Mouse (Mus musculus): ENCODE data around the gene Surf2. TPM values are rescaled to one million over a fixed set of nuclear protein-coding genes. Genes with fewer than 3 reads are reported as not detected.
"Not testable (repeated sequence)": the region's sequence is repeated elsewhere in the genome, so short reads cannot be mapped to it uniquely, and the experiment has no call there.

The Surf2 gene
- 10 to 100 TPM; 34.8 to 35.1 TPM for total RNA-seq (2021)

DNA sequence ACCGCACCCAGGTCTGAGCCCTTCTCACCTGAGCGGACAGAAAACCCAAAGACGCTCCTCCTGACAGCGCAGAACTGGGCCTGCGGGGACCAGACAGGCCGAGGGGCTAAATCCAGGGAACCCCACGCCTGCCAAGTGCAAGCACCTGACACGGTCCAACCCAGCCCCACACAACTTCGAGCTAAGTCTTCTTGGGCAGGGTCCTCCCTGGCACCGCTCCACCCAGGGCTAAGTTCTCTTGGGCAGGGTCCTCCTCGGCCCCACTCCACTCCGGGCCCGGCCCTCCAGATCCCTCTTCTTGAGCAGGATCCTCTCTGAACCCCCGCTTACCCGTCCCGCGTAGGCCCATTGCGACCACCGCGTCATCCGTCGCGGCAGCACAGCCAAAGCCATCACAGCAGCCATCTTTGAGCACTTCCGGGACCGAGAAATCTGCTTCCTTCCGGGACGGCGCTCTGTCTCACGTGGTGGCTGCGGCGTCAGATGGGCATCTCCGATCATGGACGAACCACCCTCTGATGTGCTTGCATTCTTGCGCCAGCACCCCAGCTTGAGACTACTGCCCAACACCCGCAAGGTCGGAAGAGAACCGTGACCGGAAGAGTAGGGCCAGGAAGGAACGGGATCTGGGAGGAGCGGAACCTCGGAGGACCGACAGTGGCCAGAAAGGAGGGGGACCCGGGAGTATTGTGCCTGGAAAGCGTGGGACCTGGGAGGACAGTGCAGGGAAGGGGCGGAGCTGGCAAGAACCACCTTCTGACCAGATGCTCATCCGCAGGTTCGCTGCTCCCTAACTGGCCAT lies at the start of gene Surf2, which contains the start of gene Surf1:
TSS of gene Surf2 (plus strand) at position 441 of the 802 bp plus-strand sequence.
TSS of gene Surf1 (minus strand) at position 604 of the 802 bp plus-strand sequence.
- intact Hi-C loops (cut with DNase I) = no loop called here
- DNase-seq = peak; percentile 82

DNA sequence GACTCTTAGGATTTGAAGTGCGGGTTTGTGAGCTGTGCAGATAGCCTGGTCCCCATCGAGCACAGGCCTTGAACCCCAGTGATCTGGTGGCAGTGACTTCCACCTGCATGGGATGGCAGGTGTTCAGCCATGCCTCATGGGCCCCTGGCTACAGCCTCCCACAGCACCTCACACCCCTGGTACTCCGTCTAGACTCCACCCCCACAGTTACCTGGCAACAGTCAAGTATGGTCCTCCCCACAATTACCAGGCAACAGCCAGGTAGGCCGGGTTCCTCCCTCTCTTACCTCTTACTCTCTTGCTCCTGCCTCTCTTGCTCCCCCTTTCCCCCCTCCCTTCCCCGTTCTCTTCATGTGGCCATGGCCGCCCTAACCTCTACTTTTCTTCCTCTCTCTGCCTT lies 45.5 kb upstream of the Surf2 start:
- intact Hi-C loops (cut with DNase I) = no loop called here

DNA sequence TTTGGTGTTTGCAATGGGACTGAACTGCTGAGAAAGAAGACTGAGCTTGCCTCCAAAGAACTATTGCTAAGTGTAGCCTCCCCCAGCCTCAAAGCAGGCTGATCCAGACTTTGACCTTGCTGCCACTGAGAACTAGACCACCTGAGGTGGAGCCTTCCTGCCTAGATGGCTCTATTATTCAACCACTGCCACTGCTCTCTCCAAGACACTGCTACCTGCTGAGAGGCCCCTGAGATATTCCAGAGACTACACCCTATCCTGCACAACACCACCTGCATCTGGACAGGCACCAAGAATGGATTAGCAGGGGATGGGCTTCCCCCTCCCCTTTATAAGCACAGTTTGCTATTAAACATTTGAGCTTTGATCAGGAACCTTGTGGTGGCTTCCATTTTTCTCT lies 37.6 kb upstream of the Surf2 start:
- intact Hi-C loops (cut with DNase I) = no loop called here

More for the DNA sequence above, 45.5 kb upstream of the Surf2 start:
- no peak for DNase-seq

DNA sequence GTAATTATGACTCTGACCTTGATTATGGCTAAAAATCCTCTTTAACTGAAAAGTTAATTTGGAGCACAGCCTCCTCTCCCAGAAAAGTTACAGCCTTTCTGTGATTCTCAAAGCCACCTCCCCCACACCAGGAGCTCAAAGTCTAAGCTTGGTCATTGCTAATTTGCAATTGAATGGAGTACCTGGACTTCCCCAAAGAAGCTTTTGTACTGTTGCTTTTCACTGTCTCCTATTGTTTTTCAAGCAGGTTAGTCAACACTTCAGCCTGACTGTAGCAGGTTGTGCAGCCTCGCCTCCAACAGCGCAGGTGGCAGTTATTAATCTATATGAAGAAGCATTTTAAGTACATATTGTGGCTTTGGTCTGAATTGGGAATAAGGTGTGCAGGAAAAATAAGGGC lies 30.6 kb upstream of the Surf2 start:
- intact Hi-C loops (cut with DNase I); DNase-seq: not testable (repeated sequence)

More for the DNA sequence above, 37.6 kb upstream of the Surf2 start:
- DNase-seq = no peak

DNA sequence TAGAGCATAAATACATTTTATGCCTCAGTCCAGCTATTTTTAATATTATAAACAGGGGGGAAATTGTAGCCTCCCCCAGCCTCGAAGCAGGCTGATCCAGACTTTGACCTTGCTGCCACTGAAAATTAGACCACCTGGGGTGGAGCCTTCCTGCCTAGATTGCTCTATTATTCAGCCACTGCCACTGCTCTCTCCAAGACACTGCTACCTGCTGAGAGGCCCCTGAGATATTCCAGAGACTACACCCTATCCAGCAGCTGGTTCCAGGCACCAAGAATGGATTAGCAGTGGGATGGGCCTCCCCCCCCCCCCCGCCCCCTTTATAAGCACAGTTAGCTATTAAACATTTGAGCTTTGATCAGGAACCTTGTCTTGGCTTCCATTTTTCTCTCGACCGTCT lies 30.0 kb upstream of the Surf2 start:
- DNase-seq; intact Hi-C loops (cut with DNase I): not testable (repeated sequence)

DNA sequence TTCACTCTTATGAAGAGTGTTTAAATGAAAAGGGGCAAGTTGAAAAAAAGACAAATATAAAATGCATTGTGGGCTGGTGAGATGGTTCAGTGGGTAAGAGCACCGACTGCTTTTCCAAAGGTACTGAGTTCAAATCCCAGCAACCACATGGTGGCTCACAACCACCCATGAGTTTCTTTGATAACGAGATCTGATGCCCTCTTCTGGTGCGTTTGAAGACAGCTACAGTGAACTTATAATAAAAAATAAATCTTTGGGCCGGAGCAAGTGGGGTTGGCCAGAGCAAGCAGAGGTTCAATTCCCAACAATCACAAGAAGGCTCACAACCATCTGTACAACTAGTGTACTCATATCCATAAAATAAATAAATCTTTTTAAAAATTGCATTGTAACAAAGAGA lies 20.3 kb upstream of the Surf2 start:
- intact Hi-C loops (cut with DNase I) = no loop called here
- DNase-seq = no peak

DNA sequence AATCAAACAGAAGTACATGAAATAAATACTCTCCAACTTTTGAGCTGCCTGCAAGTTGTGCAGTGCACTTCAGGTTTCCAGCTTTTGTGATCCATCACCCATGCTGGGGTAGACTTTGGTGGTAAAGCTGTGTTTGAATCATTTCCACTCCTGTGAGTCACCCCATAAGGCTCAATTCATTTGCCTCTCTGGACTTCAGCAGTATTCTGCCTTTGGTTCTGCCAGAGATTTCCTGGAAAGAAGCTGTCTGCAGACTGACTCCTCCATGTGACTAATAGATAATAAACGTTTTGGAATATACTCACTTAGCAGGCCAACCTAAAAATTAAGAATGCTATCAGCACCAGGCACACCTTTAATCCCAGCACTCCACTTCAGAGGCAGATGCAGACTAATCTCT lies 15.4 kb upstream of the Surf2 start:
- intact Hi-C loops (cut with DNase I) = loop anchor here (5.0 kb wide), 1 partner anchor 253 kb away; no protein-coding TSS in a partner anchor
- no peak for DNase-seq

DNA sequence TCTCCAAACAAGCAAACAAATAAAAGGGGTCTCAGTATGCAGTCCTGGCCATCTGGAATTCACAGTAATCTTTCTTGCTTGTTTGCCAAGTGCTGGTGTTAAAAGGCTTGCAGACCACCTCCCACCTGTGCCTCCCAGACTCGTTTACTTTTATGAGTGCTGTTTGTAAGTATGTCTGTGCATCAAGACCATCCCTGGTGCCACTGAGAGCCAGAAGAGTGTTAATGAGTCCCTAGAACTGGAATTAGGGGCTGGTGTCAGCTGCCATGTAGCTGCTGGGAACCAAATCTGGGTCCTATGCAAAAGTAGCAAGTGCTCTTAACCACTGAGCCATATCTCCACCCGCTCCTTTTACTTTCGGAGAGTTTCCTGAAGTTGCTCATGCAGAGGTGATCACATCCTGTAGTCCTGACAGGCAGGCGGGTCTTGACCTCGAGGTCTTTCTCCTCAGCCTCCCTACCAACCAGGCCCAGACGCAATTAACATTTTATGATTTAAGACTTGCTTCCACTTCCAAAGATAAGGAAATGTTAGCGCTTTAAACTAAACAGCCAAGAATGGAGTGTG lies 14.2 kb upstream of the Surf2 start:
- intact Hi-C loops (cut with DNase I) = loop anchor here (5.0 kb wide), 1 partner anchor 255 kb away; no protein-coding TSS in a partner anchor
- DNase-seq = no peak

DNA sequence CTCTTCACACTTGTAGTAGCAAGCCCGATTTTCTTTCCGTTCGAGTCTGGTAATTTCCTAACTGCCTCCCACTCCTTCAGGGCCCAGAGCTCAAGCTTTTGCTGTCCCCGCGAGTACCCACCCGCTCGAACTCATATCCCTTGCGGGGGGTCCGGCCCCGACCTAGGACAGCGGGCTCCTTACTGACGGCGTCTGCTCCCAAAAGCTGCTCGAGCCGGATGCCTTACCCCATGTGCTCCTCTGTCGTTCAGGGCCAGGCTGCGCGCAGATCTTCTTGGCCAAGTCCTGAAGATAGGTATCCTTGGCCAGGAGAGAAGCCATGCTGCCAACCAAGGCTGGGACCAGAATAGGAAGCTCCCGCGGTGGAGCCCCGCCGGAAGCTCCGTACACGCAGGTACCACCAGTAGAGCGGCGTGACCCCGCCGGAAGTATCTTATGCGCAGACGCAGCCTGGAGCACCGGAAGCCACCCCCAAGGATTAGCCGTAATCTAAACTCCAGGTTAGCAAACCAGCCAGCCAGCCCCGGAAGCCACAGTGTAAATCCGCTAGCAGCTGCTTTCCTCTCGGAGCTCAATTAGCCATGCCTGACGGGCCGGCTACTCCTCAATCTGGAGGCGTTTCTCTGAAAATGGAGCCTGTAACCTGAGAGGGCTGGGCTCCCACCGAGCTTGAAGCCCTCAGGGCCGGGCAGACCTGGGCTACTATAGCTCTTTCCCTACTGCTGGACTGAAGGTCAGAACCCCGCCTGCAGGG lies 13.5 kb upstream of the Surf2 start, which contains the start of gene Surf6:
TSS of gene Surf6 (minus strand) at position 413 of the 754 bp plus-strand sequence.
- intact Hi-C loops (cut with DNase I) = loop anchor here (5.0 kb wide), 1 partner anchor 255 kb away; no protein-coding TSS in a partner anchor
- peak; percentile 93 for DNase-seq

DNA sequence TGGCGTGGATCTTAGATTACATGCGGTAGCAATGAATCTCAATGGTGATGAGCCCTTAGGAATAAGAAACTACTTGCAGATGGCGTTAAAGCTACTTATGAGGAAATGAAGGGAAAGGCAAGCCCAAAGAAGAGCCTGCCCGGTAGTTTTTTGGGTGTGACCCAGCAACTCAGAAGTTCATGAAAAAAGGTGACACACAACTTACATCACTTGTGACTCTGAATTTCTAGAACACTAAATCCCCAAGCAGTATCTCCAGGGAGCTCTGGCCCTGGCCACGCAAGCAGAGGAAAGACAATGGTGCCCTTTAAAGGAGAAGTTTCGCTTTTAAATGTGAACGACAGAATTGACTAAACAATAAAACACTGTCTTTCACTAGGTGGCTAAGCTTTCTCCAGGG lies 12.9 kb upstream of the Surf2 start:
- intact Hi-C loops (cut with DNase I) = loop anchor here (5.0 kb wide), 1 partner anchor 256 kb away; no protein-coding TSS in a partner anchor
- DNase-seq = no peak

DNA sequence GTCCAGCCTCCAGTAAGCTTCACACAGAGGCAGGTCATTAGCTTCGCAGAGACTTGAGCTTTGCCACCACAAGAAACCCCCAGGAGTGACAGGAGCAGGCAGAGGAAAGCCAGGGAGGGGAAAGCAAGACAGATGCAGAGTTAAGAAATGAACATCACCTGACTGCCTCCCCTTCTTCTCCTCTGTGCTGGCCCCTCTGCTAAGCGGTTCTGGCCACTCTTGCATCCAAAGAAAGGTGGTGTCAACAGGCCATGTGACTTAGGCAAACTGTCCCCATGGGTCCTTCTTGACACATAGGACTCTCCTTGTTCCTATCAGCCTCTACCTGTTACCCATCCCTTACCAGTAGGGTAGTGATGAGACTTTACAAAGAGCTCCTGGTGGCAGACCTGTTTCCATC lies 10.2 kb upstream of the Surf2 start:
- intact Hi-C loops (cut with DNase I) = no loop called here
- DNase-seq = no peak

DNA sequence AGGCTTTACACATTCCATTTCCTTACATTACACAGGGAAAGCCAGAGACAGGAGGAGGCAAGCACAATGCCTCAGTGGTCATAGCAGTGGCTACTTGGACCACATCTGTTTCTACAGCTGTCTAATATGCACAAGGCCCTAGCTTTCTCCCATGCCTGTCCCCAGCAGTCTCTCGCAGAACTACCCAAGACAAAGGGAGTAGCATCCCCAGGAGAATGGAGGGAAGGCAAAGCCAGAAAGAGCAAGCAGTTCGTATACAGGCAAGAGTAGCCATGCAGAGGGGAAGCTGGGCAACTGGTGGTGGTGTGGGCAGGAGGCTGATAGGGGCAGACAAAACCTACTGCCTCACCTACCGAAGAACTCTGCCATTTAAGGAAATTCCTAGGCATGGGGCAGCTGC lies 9.7 kb upstream of the Surf2 start:
- DNase-seq = no peak
- intact Hi-C loops (cut with DNase I) = no loop called here

DNA sequence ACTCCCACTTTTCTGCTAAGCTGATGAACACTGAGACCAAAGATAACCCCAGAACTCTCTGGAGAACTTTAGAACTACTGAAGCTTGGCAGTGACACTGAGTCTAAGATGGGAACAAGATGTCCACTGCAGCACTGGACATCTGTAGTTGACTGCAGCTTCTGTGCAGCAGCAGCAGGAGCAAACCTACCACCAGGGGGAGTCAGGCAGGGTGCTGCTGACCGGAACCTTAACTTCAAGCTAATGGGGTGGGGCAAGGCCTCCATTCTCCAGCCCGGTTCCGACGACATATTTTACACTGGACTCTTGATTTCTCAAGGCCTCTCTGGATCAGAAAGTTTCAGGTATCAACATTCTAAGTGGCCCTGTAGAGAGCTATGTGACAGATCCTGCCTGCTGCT lies 9.1 kb upstream of the Surf2 start:
- intact Hi-C loops (cut with DNase I) = no loop called here
- peak; percentile 44 for DNase-seq

DNA sequence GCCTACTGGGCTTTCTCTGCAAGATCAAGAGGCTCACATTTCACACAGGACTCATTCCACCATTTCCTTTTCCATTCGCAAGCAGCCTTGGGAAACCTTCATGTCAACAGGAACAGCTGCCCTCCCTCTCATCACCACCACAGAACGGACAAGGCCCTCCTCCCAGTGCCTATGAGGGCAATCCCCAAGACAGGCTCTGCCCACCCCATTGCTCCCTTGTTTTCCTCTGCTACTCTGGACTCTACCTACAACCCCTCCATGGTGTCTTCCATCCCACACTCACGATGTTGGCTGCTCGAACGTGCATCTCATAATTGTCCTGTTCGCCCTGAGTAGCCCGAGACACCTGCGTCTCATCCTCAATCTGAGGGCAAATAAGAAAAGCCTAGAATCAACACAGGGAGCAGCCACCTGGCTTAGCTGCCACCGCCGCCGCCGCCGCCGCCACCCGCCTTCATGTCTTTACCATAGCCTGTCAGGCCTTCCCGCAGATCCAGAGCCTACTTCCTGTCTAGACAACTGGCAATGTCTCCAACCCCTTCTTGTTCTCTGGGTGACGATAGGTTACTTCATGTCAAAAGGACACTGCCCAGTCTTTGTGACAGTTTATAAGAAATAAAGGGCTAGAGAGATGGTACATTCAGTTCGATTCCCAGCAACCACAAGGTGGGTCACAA lies 7.3 kb upstream of the Surf2 start:
- DNase-seq = no peak
- intact Hi-C loops (cut with DNase I) = no loop called here

DNA sequence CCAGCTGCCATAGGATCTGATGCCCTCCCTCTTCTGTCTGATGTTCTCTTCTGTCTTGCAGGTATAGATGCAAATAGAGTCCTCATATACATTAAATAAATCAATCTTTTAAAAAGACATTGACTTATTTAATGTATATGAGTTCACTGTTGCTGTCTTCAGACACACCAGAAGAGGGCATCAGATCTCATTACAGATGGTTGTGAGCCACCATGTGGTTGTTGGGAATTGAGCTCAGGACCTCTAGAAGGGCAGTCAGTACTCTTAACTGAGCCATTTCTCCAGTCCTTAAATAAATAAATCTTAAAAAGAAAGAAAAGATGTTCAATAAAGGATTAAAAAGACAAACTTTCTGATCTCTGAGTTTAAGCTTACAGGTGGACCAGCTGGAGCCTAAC lies 6.8 kb upstream of the Surf2 start:
- intact Hi-C loops (cut with DNase I) = no loop called here

DNA sequence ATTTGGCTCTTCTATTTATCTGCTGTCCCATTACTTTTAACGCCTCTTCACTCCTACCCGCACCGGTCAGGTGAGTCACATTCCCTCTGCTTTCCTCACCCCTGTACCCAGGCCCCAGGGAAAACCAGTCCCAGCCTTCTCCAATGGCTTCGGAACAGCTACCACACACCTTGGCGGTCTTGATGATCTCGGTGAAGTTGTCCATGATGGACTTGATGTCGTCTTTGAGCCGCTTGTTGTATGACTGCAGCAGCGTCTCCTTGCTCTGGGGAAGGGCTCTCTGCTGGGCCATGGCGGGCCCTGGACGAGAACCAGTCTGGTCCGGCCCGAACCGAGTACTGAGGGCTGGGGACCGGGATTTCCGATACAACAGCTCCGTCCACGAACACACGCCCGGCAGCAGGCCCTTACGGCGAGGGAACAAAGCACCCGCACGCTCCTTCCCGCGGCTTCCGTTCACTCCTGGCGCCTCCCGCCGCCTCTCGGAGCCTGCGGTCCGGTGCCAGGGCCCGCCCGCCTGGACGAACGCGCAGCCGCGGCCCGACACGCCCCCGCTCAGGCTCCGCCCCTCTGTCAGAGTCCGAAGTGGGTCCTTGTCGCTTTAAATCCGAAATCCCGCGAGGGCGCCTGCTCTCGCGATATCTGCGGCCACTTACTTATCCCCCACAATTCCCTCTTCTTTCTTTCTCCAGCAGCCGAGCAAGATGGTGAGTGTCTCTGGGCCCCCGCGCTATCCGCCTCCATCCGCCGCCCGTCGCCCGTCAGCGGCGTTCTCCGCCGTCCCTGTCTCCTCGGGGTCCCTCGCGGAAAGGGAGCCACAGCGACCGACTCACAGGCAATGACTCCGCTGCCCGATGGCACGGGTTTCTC lies 5.8 kb upstream of the Surf2 start, which contains the start of the genes Med22 and Rpl7a:
TSS of gene Med22 (minus strand) at position 554 of the 870 bp plus-strand sequence.
TSS of gene Rpl7a (plus strand) at position 641 of the 870 bp plus-strand sequence.
- DNase-seq = peak; percentile 100

More for the DNA sequence above, 6.8 kb upstream of the Surf2 start:
- no peak for DNase-seq

DNA sequence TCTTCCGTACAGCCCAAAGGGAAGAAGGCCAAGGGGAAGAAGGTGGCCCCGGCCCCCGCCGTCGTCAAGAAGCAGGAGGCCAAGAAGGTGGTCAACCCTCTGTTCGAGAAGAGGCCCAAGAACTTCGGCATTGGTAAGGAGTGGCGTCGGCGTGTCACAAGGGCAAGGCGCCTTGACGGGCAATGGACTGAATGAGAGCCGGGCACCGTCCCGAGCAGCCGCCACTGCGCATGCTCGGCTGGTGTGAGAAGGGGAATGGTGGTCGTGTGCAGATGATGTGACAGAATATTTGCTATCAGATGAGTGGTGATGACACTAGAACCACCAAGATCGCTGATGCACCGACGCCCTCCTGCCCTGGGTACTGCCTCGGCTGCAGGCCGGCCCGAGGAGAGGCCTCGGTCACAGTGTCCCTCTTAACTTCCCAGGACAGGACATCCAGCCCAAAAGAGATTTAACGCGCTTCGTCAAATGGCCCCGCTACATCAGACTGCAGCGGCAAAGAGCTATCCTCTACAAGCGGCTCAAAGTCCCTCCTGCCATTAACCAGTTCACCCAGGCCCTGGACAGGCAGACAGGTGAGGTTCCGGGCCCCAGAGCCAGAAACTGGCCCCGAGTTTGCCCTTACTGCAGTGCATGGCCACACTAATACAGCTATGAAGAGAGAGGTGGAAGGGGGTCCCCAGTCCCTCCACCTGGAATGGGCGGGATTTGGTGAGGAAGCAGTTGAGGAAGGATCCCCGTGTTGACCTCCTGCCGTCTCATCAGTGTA lies 5.0 kb upstream of the Surf2 start:
- peak; percentile 79 for DNase-seq
- intact Hi-C loops (cut with DNase I) = no loop called here

More for the DNA sequence above, 5.8 kb upstream of the Surf2 start, which contains the start of the genes Med22 and Rpl7a:
- intact Hi-C loops (cut with DNase I) = no loop called here

DNA sequence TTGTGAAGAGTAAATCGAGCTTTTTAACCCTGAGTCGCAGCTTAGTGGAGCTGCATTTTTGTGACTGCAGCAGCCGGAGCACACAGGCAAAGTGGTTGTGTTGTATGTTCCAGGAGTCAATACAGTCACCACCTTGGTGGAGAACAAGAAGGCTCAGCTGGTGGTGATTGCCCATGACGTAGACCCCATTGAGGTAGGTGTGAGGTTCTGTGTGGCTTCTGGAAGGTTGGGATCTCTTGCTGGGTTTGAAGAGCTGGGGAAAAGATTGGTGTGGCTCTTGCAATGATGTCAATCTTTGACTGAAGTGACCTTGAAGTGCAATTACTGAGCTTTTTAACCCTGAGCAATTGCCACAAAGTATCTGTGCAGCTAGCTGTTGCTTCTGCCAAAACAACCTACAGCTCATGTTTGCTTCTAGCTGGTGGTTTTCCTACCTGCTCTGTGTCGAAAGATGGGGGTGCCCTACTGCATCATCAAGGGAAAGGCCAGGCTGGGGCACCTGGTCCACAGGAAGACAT lies 3.9 kb upstream of the Surf2 start:
- no peak for DNase-seq

More for the DNA sequence above, 3.9 kb upstream of the Surf2 start:
- intact Hi-C loops (cut with DNase I) = no loop called here
